Mouse (Mus musculus) layer of hippocampus, postnatal 36 days (tissue): Measurements from ENCODE around the gene Zfp276. TPM values are rescaled to one million over a fixed set of nuclear protein-coding genes. Genes with fewer than 3 reads are reported as not detected.
A peak's percentile ranks its signal among the peaks of the same experiment; 100 is the strongest.

Source experiments
- DNase-seq, 2 experiments: peaks; one replicate each; pipeline ENCODE4 v3.0.0; 2022
- total RNA-seq, 2 experiments: library from RNA; stranded (reverse); gene quantifications; 2 replicates each; pipeline ENCODE4 v1.2.3; 2021

Gene Zfp276
- total RNA-seq, 2 experiments from 2014 or later: 24.3 to 26.6 TPM

GRCm38 (mm10) chr8:123291716-123292115 is 37.7 kb downstream of the Zfp276 start:
- no peak for DNase-seq

- DNase-seq: no peak
Observed at GRCm38 (mm10) chr8:123292281-123292680, 38.3 kb downstream of the Zfp276 start.

GRCm38 (mm10) chr8:123292785-123293184 is 38.8 kb downstream of the Zfp276 start:
- DNase-seq: no peak

- DNase-seq: no peak
Observed at GRCm38 (mm10) chr8:123298301-123298700, 44.3 kb downstream of the Zfp276 start.

- DNase-seq: no peak
Observed at GRCm38 (mm10) chr8:123308738-123309137, 54.7 kb downstream of the Zfp276 start.

GRCm38 (mm10) chr8:123317781-123318466 is 63.9 kb downstream of the Zfp276 start:
- no peak for DNase-seq

- DNase-seq: peak; percentile 85
Observed at GRCm38 (mm10) chr8:123318467-123318911, 64.5 kb downstream of the Zfp276 start, which contains the start of gene Fanca. TSS of gene Fanca (minus strand) at chr8:123318576.

Other genes with a start within 250 kb of the Zfp276 start
- gene Ankrd11, start 211.9 kb upstream of the Zfp276 start, total RNA-seq: 100 to 1,000 TPM; 164 to 171 TPM
- 10 to 100 TPM; 54.9 to 61.1 TPM for gene Spg7, start 191.3 kb upstream of the Zfp276 start, total RNA-seq
- gene Rpl13, start 151.8 kb upstream of the Zfp276 start, total RNA-seq: 100 to 1,000 TPM; 391 to 451 TPM
- 100 to 1,000 TPM; 305 to 318 TPM for gene Cpne7, start 136.8 kb upstream of the Zfp276 start, total RNA-seq
- gene Sult5a1, start 95.9 kb upstream of the Zfp276 start, total RNA-seq: 1 to 10 TPM; 1.6 to 2.2 TPM
- under 1 TPM in 1 of 2 experiments, not detected in 1; 0.23 TPM for gene Dpep1, start 68.0 kb upstream of the Zfp276 start, total RNA-seq
- gene Chmp1a, start 41.4 kb upstream of the Zfp276 start, total RNA-seq: 100 to 1,000 TPM in 1 of 2 experiments, 10 to 100 TPM in 1; 96.7 to 101 TPM
- 1 to 10 TPM; 5.6 to 7.0 TPM for gene Spata33, start 41.4 kb upstream of the Zfp276 start, total RNA-seq
- gene Cdk10, start 29.4 kb upstream of the Zfp276 start, total RNA-seq: 10 to 100 TPM; 89.6 to 99.3 TPM
- gene Spata2l, start 18.0 kb upstream of the Zfp276 start, total RNA-seq: 10 to 100 TPM; 80.7 to 81.4 TPM
- gene Vps9d1, start 153 bp downstream of the Zfp276 start, total RNA-seq: 10 to 100 TPM; 49.7 to 51.6 TPM
- gene Fanca, start 64.4 kb downstream of the Zfp276 start, total RNA-seq: 1 to 10 TPM; 3.6 to 4.0 TPM
- 10 to 100 TPM; 15.2 to 17.2 TPM for gene Spire2, start 78.5 kb downstream of the Zfp276 start, total RNA-seq
- gene Tcf25, start 119.6 kb downstream of the Zfp276 start, total RNA-seq: 100 to 1,000 TPM; 510 to 526 TPM
- gene Mc1r, start 152.9 kb downstream of the Zfp276 start, total RNA-seq: not detected
- 100 to 1,000 TPM; 290 to 324 TPM for gene Tubb3, start 157.2 kb downstream of the Zfp276 start, total RNA-seq
- gene Def8, start 169.3 kb downstream of the Zfp276 start, total RNA-seq: 10 to 100 TPM; 53.4 to 57.4 TPM
- 10 to 100 TPM; 24.7 to 27.9 TPM for gene Afg3l1, start 223.7 kb downstream of the Zfp276 start, total RNA-seq